Mouse (Mus musculus): ENCODE measurements around the gene Magi2.

The Magi2 gene

GRCm38 (mm10) chr5:20362154-20362553 is 1135.3 kb downstream of the Magi2 start:
- DNase-seq (ENCODE audit: low spot score in 2 of 2), result no peak

DNA sequence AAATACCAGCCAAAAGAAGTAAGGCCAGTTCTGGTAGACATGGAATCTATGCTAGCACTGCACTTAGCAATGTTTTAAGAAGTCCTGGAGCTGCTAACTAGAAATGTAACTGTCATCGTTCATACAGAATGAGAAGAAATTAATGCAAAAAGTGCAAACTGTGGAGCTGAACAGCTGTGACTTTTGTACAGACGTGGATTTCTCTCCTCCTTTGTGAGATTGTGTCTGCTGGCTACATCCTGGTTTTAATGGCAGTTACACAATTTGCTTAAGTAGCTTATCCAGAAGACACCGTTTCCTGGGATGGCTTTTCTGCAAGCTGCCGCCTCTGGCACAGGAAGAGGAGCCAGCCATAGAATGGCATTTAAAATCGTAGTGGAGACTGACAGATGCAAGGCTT is 1136.4 kb downstream of the Magi2 start:
- DNase-seq (ENCODE audit: low spot score in 2 of 2), result no peak

DNA sequence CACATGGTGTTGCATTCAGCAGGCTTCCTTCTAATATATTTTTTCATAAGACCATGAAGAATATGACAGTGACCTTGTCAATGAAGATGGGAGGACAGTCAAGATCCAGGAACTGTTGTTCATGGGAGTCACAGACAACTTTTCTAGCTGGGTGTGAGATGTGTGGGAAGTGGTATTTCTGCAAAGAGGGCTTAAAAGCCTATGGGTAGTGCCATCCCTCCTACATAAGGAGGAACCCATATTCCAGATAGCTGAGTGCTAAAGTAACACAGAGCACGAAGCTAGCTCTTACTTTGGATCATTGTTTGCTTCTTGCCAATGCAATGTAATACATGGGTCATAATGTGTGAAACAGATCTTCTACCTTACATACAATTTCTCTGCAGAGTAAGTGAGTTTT is 1146.8 kb downstream of the Magi2 start:
- no peak for DNase-seq (ENCODE audit: low spot score in 2 of 2)

DNA sequence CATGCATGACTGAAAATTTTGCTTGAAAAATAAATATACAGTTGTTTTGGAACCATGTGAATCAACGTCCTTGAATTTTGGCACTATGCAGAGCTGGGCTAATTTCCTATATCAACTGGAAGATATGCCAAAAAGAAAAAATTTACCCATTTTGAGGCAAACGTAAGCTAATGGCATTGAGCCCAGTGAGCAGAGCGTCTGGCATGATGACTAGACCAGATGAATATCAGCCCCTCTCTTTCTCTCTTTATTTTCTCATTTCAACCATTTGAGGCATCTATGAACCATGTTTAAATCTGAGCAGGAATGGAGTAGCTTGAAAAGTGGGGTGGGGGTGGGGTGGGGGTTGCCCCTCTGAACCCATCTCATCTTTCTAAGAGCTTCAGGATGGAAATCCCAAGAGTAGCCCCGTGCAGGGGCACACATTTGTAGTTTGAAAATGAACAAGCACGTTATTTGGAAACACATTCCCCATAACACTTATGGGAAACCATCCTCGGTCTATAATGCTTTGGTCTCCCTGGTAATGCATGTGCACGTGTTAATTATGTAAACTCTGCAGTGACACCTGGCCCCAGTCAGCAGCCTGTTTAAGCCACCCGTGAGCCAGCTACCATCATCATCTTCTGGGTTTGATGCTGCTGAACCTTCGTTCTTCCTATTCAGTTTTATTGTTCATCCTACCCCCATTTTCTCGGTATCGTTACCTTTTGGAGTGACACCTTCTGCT is 1151.4 kb downstream of the Magi2 start:
- DNase-seq (ENCODE audit: low spot score in 2 of 2), result no peak

DNA sequence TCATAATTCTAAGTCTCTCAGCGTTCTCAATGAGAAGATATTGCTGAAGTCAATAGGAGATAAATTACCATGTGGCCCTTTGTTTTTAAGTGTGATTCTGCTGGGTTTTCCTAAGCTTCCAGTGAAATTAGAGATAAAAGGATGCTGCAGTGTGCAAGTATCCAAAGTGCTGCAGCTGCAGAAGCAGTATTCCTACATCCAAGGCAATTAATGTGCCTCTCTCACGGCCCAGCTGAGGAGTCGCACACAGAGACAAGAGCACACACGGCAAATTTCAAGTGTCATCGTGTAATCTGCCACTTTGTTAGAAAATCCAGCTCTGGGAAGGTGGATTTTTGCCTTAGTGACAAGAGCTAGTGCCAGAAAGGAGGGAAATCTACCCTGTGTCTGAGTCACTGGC is 1177.7 kb downstream of the Magi2 start:
- no peak for DNase-seq (ENCODE audit: low spot score in 2 of 2)

DNA sequence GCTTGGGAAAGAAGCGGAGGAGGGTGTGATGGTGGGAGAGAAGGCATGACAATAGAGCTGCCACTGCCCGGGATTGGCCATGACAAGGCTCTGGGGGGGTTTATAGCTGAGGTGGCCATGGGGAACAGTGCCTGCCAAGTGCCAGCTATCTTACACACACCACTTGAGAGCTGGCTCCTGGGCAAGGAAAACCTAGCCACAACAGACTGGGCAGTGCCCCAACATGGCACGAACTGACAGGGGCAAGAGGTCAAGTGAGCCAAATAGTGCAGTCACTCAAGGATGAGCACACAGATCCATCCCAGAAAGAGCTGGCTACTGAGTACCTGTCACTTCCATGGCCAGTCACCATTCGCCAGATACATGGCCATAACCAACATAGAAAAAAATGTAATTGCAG is 1179.8 kb downstream of the Magi2 start:
- no peak for DNase-seq (ENCODE audit: low spot score in 2 of 2)

DNA sequence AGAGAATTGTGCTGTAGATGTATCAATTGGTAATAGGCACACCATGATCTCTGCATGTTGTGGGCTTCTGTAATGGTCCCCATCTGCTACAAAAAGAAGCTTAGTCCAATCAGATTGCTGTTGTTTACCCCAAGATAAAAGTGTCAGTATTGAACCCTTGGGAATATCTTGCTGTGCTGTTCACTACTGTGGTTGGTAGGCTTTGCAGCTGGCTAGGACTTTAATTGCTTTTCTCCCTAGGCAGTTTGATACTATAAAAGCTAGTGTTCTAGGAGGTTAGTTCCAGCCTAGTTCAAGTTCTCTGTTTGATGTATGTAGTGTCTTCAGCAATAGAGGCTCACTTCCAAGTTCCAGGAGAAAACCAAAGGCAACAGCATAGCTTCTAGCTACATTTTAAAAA is 1188.5 kb downstream of the Magi2 start:
- no peak for DNase-seq (ENCODE audit: low spot score in 2 of 2)

- no peak for DNase-seq (ENCODE audit: low spot score in 2 of 2)
Observed at GRCm38 (mm10) chr5:20417348-20417747, 1190.5 kb downstream of the Magi2 start.

- DNase-seq (ENCODE audit: low spot score in 2 of 2), result no peak
Observed at GRCm38 (mm10) chr5:20432148-20432813, 1205.4 kb downstream of the Magi2 start.

DNA sequence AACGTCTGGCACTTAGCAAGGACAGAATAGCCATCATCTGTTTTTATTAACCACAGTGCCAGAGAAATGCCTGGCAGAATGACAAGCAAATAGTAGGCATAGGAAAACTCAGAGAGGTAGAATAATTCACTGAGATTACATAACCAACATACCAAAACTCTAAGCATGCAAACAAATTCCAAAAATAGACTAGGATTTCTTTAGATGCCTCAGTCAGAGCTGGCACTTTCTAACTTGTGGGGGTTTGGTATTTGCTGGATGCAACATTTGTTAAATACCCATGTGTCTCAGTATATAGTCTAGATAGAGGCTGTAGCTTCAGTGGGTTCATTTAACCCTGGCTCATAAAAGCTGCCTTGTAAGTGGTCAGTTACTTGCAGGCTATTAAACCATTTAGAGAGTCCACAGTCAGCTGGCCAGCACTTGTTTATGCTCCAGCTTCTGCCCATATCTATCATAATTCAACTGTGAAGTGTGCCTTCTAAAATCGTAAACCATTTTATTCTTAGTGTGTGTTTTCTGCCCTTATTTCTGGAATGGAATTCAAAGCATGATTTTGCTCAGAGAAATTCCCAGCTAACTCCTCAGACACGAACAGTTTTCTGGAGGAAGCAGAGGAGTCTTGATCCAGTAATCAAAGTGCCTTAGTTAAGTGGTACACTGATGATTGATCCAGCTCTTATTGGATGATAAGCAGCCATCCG is 1219.8 kb downstream of the Magi2 start:
- DNase-seq (ENCODE audit: low spot score in 2 of 2), result no peak

DNA sequence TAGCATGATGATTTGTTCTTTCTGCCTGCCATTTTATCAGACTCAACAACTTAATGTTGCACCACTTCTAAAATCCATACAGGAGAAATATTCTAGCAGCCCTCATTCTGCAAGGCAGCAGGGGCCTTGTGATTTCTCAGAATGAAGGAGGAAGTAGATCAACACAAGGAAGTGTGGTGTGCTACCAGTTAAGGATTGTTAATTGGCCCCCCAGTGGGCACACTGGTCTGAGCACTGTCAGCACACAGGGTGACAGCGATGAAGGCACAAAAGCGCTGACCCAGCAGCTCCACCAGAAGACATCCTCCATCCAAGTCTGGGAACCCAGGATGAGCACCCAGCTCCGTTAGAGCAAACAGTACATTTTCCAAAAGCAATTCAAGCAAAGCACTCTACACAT is 1229.3 kb downstream of the Magi2 start:
- peak in 1 of 2 experiments; percentile 2 for DNase-seq (ENCODE audit: low spot score in 2 of 2)

- no peak for DNase-seq (ENCODE audit: low spot score in 2 of 2)
Observed at GRCm38 (mm10) chr5:20457742-20458510, 1231.1 kb downstream of the Magi2 start.

GRCm38 (mm10) chr5:20461709-20462108 is 1234.9 kb downstream of the Magi2 start:
- no peak for DNase-seq (ENCODE audit: low spot score in 2 of 2)

- no peak for DNase-seq (ENCODE audit: low spot score in 2 of 2)
Observed at GRCm38 (mm10) chr5:20462376-20462775, 1235.5 kb downstream of the Magi2 start.

- DNase-seq (ENCODE audit: low spot score in 2 of 2), result no peak
Observed at GRCm38 (mm10) chr5:20469721-20470120, 1242.9 kb downstream of the Magi2 start.

GRCm38 (mm10) chr5:20470466-20470865 is 1243.6 kb downstream of the Magi2 start:
- peak; percentile 28 to 50 for DNase-seq (ENCODE audit: low spot score in 2 of 2)

- no peak for DNase-seq (ENCODE audit: low spot score in 2 of 2)
Observed at GRCm38 (mm10) chr5:20484505-20484904, 1257.7 kb downstream of the Magi2 start.

DNA sequence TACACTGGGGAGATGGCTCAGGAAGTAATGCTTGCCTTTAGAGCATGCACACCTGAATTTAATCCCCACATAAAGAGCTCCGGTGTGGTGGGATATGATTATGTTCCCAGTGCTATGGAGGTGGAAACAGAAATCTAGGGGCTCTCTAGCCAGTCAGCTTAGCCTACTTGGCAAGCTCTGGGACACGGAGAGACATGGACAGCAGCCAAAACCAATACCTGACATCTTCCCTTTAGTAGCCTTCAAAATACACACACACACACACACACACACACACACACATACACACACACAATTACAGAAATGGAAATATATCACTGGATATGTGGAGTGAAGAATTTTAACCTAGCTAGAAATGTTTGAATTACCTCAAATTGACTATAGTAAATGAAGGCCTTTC is 1265.1 kb downstream of the Magi2 start:
- no peak for DNase-seq (ENCODE audit: low spot score in 2 of 2)

DNA sequence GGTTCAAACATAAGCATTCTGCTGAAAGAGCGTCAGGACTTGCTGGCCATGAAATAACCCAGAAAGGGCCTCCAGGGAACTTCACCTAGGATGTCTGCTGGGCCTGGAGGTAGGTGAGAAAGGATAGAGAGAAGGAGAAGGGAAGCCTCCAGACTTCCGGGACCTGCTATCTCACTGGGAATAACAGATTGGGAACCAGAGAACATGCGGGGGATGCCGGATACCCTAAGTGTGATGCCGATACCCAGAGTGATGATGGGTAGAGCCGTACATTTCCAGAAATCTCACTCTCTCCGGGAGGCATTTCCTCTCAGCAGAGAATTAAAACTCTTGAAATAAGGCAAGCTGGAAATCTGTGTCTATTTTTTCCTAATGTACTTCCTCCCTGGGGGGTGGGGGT is 1265.8 kb downstream of the Magi2 start:
- DNase-seq (ENCODE audit: low spot score in 2 of 2), result no peak

DNA sequence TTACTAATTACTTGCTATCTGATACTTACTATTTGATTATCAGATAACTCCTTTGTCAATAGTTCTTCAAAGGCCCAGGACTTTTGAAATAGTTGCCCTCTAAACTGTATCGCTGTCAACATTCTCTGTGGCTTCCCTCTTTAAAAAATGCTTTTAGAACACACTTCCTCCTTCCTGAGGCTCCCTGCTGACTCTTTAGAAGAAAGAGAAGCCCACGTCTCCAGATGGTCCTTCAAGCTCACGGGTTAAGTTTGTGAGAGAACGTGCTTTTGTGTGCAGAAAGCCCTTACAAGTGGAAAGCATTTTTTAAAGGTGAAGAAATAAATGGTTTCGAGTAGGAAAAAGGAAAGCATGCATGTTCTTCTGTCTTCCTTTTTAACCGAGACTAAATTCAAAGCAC is 1267.2 kb downstream of the Magi2 start:
- no peak for DNase-seq (ENCODE audit: low spot score in 2 of 2)

DNA sequence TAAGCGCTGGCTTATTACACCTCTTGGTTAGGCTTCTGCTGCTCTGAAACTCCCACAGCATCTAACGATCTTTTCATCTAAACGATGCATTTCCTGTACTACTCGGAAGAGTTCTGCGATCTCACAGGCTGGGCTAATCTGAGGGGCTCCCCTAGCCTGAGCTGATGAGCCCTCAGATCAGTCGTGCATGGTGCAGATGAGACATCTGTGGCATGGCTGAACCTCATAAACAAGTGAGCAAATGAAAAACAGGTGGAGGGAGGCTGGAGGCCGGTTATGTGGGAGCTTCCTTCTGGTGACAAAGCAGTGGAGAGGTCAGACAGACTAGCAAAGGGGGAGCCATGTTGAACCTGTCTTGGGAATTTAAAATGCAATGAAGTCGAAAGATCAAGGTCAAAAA is 1270.1 kb downstream of the Magi2 start:
- no peak for DNase-seq (ENCODE audit: low spot score in 2 of 2)

- DNase-seq (ENCODE audit: low spot score in 2 of 2), result no peak
Observed at GRCm38 (mm10) chr5:20499031-20499600, 1272.3 kb downstream of the Magi2 start.

All from spleen, postnatal 36 days (tissue).